Mouse (Mus musculus): ENCODE results near the gene Traip. TPM values are rescaled to one million over a fixed set of nuclear protein-coding genes. Genes with fewer than 3 reads are reported as not detected.
"Not testable (repeated sequence)": the region's sequence is repeated elsewhere in the genome, so short reads cannot be mapped to it uniquely, and the experiment has no call there.

Gene Traip
- polyA plus RNA-seq, 1 experiment from 2014 or later: 31.5 TPM

GRCm38 (mm10) chr9:107992197-107992596 lies 42.3 kb downstream of the Traip start, which contains the start of gene Cdhr4:
Cdhr4 (plus strand) TSS chr9:107992497.
- 63% methylated on average over 2 of the region's 2 CpGs for WGBS
- Histone ChIP-seq H3K9ac (no peak within 1 kb of the TSS), H3K4me3 (no peak within 1 kb of the TSS), H3K27ac (no peak within 1 kb of the TSS), H3K36me3 (no peaks in the 10 kb centered on the region), H3K4me2 (no peak within 1 kb of the TSS), H3K4me1 (no peaks in the 10 kb centered on the region), H3K27me3 (no peaks in the 10 kb centered on the region), H3K9me3 (no peaks in the 10 kb centered on the region)
- ATAC-seq (ENCODE audit: borderline replicate concordance, extremely low read depth, low FRiP score, low TSS enrichment): no peak

- Histone ChIP-seq H3K36me3 (no peaks in the 10 kb centered on the region), H3K27ac (no peak overlapping the region), H3K4me2 (no peak overlapping the region), H3K4me3 (no peak overlapping the region), H3K4me1 (no peaks in the 10 kb centered on the region), H3K9ac (no peak overlapping the region), H3K27me3 (no peaks in the 10 kb centered on the region), H3K9me3 (no peaks in the 10 kb centered on the region)
- 85% methylated on average over 11 of the region's 11 CpGs for WGBS
- no peak; the same call in 1 of the 2 replicates for ATAC-seq (ENCODE audit: borderline replicate concordance, extremely low read depth, low FRiP score, low TSS enrichment)
These were observed 43.1 kb downstream of the Traip start for GRCm38 (mm10) chr9:107993013-107993412.

GRCm38 (mm10) chr9:107994464-107994863 lies 44.5 kb downstream of the Traip start:
- Histone ChIP-seq H3K4me2 (no peak overlapping the region), H3K27me3 (no peaks in the 10 kb centered on the region), H3K36me3 (no peaks in the 10 kb centered on the region), H3K27ac (no peak overlapping the region), H3K4me1 (no peaks in the 10 kb centered on the region), H3K9ac (no peak overlapping the region), H3K4me3 (no peak overlapping the region), H3K9me3 (no peaks in the 10 kb centered on the region)
- no peak for ATAC-seq (ENCODE audit: borderline replicate concordance, extremely low read depth, low FRiP score, low TSS enrichment)
- WGBS: 33% methylated on average over 2 of the region's 2 CpGs

GRCm38 (mm10) chr9:107995513-107995912 lies 45.6 kb downstream of the Traip start:
- H3K9ac ChIP-seq: no peak overlapping the region
- no peak overlapping the region for H3K27ac ChIP-seq
- no peaks in the 10 kb centered on the region for H3K36me3 ChIP-seq
- H3K4me1 ChIP-seq: no peaks in the 10 kb centered on the region
- ATAC-seq (ENCODE audit: borderline replicate concordance, extremely low read depth, low FRiP score, low TSS enrichment): no peak
- no peak overlapping the region for H3K4me3 ChIP-seq
- no peak overlapping the region for H3K4me2 ChIP-seq
- no peaks in the 10 kb centered on the region for H3K9me3 ChIP-seq
- H3K27me3 ChIP-seq: no peaks in the 10 kb centered on the region
- WGBS: 89% methylated on average over 21 of the region's 21 CpGs

GRCm38 (mm10) chr9:107996049-107996448 lies 46.1 kb downstream of the Traip start, which contains the start of gene Gm20662:
Gm20662 (plus strand) TSS chr9:107996349.
- H3K27me3 ChIP-seq: no peaks in the 10 kb centered on the region
- no peak within 1 kb of the TSS for H3K9ac ChIP-seq
- ATAC-seq (ENCODE audit: borderline replicate concordance, extremely low read depth, low FRiP score, low TSS enrichment): no peak
- H3K4me1 ChIP-seq: no peaks in the 10 kb centered on the region
- H3K27ac ChIP-seq: no peak within 1 kb of the TSS
- H3K36me3 ChIP-seq: no peaks in the 10 kb centered on the region
- H3K4me3 ChIP-seq: no peak within 1 kb of the TSS
- WGBS: 90% methylated on average over 5 of the region's 5 CpGs
- H3K9me3 ChIP-seq: no peaks in the 10 kb centered on the region
- H3K4me2 ChIP-seq: no peak within 1 kb of the TSS

- no peaks in the 10 kb centered on the region for H3K9me3 ChIP-seq
- peaks cover 11% of the 10 kb centered on the region for H3K4me1 ChIP-seq
- peak; percentile 98 for ATAC-seq (ENCODE audit: borderline replicate concordance, extremely low read depth, low FRiP score, low TSS enrichment)
- H3K36me3 ChIP-seq: no peaks in the 10 kb centered on the region; the same call in 1 of the 2 replicates
- peak within 1 kb of the TSS; percentile 80 for H3K4me2 ChIP-seq
- H3K9ac ChIP-seq: peak within 1 kb of the TSS; percentile 98
- peak within 1 kb of the TSS; percentile 91 for H3K27ac ChIP-seq
- H3K27me3 ChIP-seq: no peaks in the 10 kb centered on the region
- WGBS: under 1% methylated on average over 50 of the region's 51 CpGs
- peak within 1 kb of the TSS; percentile 94 for H3K4me3 ChIP-seq
These were observed 52.2 kb downstream of the Traip start, which contains the start of gene Ip6k1 for GRCm38 (mm10) chr9:108001922-108002770. Ip6k1 (plus strand) TSS chr9:108002501.

- H3K9me3 ChIP-seq: no peaks in the 10 kb centered on the region
- no peaks in the 10 kb centered on the region; the same call in 1 of the 2 replicates for H3K36me3 ChIP-seq
- peaks cover 11% of the 10 kb centered on the region for H3K4me1 ChIP-seq
- no peak; the same call in none of the 2 replicates for ATAC-seq (ENCODE audit: borderline replicate concordance, extremely low read depth, low FRiP score, low TSS enrichment)
- peak overlapping the region; percentile 94 for H3K4me3 ChIP-seq
- H3K27ac ChIP-seq: peak overlapping the region; percentile 91
- peak overlapping the region; percentile 62 for H3K4me2 ChIP-seq
- H3K27me3 ChIP-seq: no peaks in the 10 kb centered on the region
- WGBS: under 1% methylated on average over 50 of the region's 50 CpGs
- peak overlapping the region; percentile 98 for H3K9ac ChIP-seq
These were observed 53.0 kb downstream of the Traip start for GRCm38 (mm10) chr9:108002778-108003530.

- H3K4me2 ChIP-seq: peak overlapping the region; percentile 62
These were observed 53.6 kb downstream of the Traip start for GRCm38 (mm10) chr9:108003531-108003890.

GRCm38 (mm10) chr9:108008041-108008440 lies 58.1 kb downstream of the Traip start:
- no peak overlapping the region for H3K27ac ChIP-seq
- H3K4me3 ChIP-seq: no peak overlapping the region
- peaks cover 7% of the 10 kb centered on the region for H3K36me3 ChIP-seq
- ATAC-seq (ENCODE audit: borderline replicate concordance, extremely low read depth, low FRiP score, low TSS enrichment): no peak
- H3K4me2 ChIP-seq: no peak overlapping the region
- no peaks in the 10 kb centered on the region for H3K27me3 ChIP-seq
- H3K9ac ChIP-seq: no peak overlapping the region
- WGBS: 78% methylated on average over 5 of the region's 5 CpGs
- H3K4me1 ChIP-seq: peaks cover 18% of the 10 kb centered on the region
- H3K9me3 ChIP-seq: no peaks in the 10 kb centered on the region

More at GRCm38 (mm10) chr9:108003531-108003890, 53.6 kb downstream of the Traip start:
- Histone ChIP-seq H3K27ac (peak overlapping the region; percentile 91; the same call in 1 of the 2 replicates), H3K4me1 (peaks cover 13% of the 10 kb centered on the region), H3K9ac (peak overlapping the region; percentile 98), H3K36me3 (no peaks in the 10 kb centered on the region; the same call in 1 of the 2 replicates), H3K27me3 (no peaks in the 10 kb centered on the region), H3K4me3 (peak overlapping the region; percentile 94), H3K9me3 (no peaks in the 10 kb centered on the region)
- no peak for ATAC-seq (ENCODE audit: borderline replicate concordance, extremely low read depth, low FRiP score, low TSS enrichment)
- WGBS: 13% methylated on average over 8 of the region's 8 CpGs

- Histone ChIP-seq H3K27me3 (no peaks in the 10 kb centered on the region), H3K9me3 (no peaks in the 10 kb centered on the region), H3K9ac (no peak overlapping the region), H3K4me2 (no peak overlapping the region), H3K4me1 (0 out of 2 replicates have a peak, but pooled peaks cover 7% of the 10 kb centered on the region), H3K27ac (no peak overlapping the region), H3K36me3 (peaks cover 10% of the 10 kb centered on the region; the same call in 1 of the 2 replicates), H3K4me3 (no peak overlapping the region)
- ATAC-seq (ENCODE audit: borderline replicate concordance, extremely low read depth, low FRiP score, low TSS enrichment): no peak
These were observed 60.4 kb downstream of the Traip start for GRCm38 (mm10) chr9:108010385-108010784.

GRCm38 (mm10) chr9:108013577-108013976 lies 63.6 kb downstream of the Traip start:
- 98% methylated on average over 2 of the region's 2 CpGs for WGBS
- H3K27me3 ChIP-seq; H3K27ac ChIP-seq; H3K9me3 ChIP-seq; H3K4me2 ChIP-seq; H3K9ac ChIP-seq; H3K4me3 ChIP-seq; H3K4me1 ChIP-seq; ATAC-seq (ENCODE audit: borderline replicate concordance, extremely low read depth, low FRiP score, low TSS enrichment): not testable (repeated sequence)
- peaks cover 12% of the 10 kb centered on the region for H3K36me3 ChIP-seq

All from lung, embryonic 15.5 days (tissue).